Mouse (Mus musculus): Measurements from ENCODE around the gene Naip6. TPM values are rescaled to one million over a fixed set of nuclear protein-coding genes. Genes with fewer than 3 reads are reported as not detected.

Naip6 gene
- total RNA-seq (2023): 0.38 TPM

DNA sequence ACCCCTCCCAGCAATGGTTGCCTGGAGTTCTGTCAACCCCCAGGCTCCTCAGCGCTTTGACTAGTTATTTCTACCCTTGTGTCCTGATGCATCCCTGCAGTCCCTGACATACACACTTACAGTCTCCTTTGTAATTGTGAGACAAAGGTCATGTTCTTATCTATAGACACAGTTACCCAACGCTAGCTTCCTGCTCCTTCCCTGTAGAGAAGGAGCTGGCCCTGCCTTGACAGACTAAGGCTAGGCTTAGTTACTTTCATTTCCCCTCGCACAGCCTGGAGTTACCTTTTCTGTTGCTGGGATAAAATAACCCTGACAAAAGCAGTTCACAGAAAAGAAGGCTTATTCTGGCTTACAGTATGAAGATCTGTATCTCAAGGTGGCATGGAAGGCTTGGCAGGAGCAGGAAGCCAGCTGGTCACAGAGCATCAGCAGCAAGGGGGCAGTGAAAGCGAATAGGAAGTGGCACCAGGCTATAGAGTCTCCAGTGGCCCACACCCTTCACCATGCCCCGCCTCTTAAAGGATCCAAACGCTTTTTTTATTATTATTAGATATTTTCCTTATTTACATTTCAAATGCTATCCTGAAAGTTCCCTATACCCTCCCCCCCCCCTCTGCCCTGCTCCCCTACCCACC is at the start of gene Naip6:
Gene Naip6, minus strand, starts transcription at position 419 of the 638 bp plus-strand sequence.

DNA sequence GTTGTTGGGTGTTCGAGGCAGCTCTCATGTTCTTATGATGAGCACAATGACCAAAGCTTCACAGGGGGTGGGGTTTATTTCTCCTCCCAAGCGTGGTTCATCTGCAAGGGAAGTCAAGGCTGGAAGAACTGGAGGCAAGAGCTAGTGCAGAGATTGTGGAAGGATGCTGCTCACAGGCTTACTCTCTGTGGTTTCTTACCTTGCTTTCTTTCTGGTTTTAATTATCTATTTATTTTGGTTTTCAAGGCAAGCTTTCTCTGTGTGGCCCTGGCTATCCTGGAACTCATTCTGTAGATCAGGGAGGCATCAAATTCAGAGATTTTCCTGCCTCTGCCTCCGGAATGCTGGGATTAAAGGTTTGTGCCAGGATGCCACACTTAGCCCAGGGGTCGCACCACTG is 71.3 kb downstream of the Naip6 start, which contains the start of gene Naip5:
Gene Naip5, minus strand, starts transcription at position 101 of the 400 bp plus-strand sequence.

Other genes starting within 250 kb of the Naip6 start
- 77.8 TPM for gene Bdp1, start 213.6 kb downstream of the Naip6 start, total RNA-seq (2023)
- 2.0 TPM for gene Serf1, start 209.7 kb downstream of the Naip6 start, total RNA-seq (2023)
- 78.6 TPM for gene Smn1, start 192.8 kb downstream of the Naip6 start, total RNA-seq (2023)
- 1.4 TPM for gene Naip2, start 115.6 kb downstream of the Naip6 start, total RNA-seq (2023)
- gene Naip5, start 71.4 kb downstream of the Naip6 start, total RNA-seq (2023): 0.62 TPM
- not detected for gene Naip1, start 135.2 kb upstream of the Naip6 start, total RNA-seq (2023)
- 47.3 TPM for gene Gtf2h2, start 174.9 kb upstream of the Naip6 start, total RNA-seq (2023)
- not detected for gene Ocln, start 235.0 kb upstream of the Naip6 start, total RNA-seq (2023)